Comparison of ENCODE assay signal across 9 mouse cellular contexts in genomic region chr12:99220333-99220732, GRCm38 (mm10).
DNase-seq lines count a peak whose midpoint lies in the region; ATAC-seq lines count a peak whose summit lies in the region.
"Had no signal": no experiment of that assay in that cellular context is flagged by ENCODE, and none has a peak within 500 bp of the region (broad histone marks: within the 10 kb centered on the region; RNA-seq: fewer than 3 reads in every experiment).

No protein-coding gene starts in this region.

- peak overlapping the region; percentile 25 for H3K4me2 ChIP-seq in forebrain, embryonic 16.5 days (ENCODE audit: low read length)
- no peak overlapping the region for H3K4me2 ChIP-seq in limb, embryonic 11.5 days (ENCODE audit: low read depth, severe bottlenecking)
- no peak overlapping the region for H3K4me2 ChIP-seq in heart, embryonic 11.5 days
- H3K4me2 ChIP-seq: embryonic facial prominence, embryonic 15.5 days had no signal

- no peak overlapping the region for H3K9ac ChIP-seq in forebrain, embryonic 16.5 days (replicated peaks; ENCODE audit: low read depth, low read length)
- H3K9ac ChIP-seq in limb, embryonic 11.5 days (ENCODE audit: low read length), result no peak overlapping the region
- no peak overlapping the region for H3K9ac ChIP-seq in heart, embryonic 11.5 days (ENCODE audit: low read depth, low read length)
- H3K9ac ChIP-seq: embryonic facial prominence, embryonic 15.5 days had no signal

- H3K27ac ChIP-seq in forebrain, embryonic 16.5 days (ENCODE audit: low read length), result no peak overlapping the region
- no peak overlapping the region for H3K27ac ChIP-seq in limb, embryonic 11.5 days (replicated peaks; ENCODE audit: low read depth, low read length)
- no peak overlapping the region for H3K27ac ChIP-seq in heart, embryonic 11.5 days (ENCODE audit: low read depth, low read length)
- H3K27ac ChIP-seq: embryonic facial prominence, embryonic 15.5 days had no signal

- WGBS in forebrain, embryonic 16.5 days, result 2% methylated on average over 8 of the region's 8 CpGs
- WGBS in limb, embryonic 11.5 days, result 26% methylated on average over 8 of the region's 8 CpGs
- 72% methylated on average over 8 of the region's 8 CpGs for WGBS in heart, embryonic 11.5 days (ENCODE audit: insufficient replicate concordance)

- peak; percentile 67 for ATAC-seq in forebrain, embryonic 16.5 days
- ATAC-seq in limb, embryonic 11.5 days (ENCODE audit: insufficient number of reproducible peaks, low FRiP score, low TSS enrichment, low read depth), result no peak
- no peak for ATAC-seq in heart, embryonic 11.5 days (replicated peaks; ENCODE audit: insufficient number of reproducible peaks, low FRiP score, low TSS enrichment)

- H3K4me3 ChIP-seq in forebrain, embryonic 16.5 days (replicated peaks; ENCODE audit: low read length), result no peak overlapping the region
- H3K4me3 ChIP-seq in limb, embryonic 11.5 days (ENCODE audit: low read depth, low read length), result no peak overlapping the region
- no peak overlapping the region for H3K4me3 ChIP-seq in heart, embryonic 11.5 days (ENCODE audit: low read depth, low read length)
- H3K4me3 ChIP-seq: embryonic facial prominence, embryonic 15.5 days had no signal

- peak; percentile 69 for DNase-seq in layer of hippocampus, adult 11-12 months (ENCODE audit: low spot score)
- no peak for DNase-seq in layer of hippocampus, postnatal 25 days (ENCODE audit: extremely low spot score in 1 of 2, low spot score in 1 of 2)
- DNase-seq in limb, embryonic 11.5 days (ENCODE audit: low spot score), result peak; percentile 66
- peak; percentile 29 to 45 for DNase-seq in right cerebral cortex, postnatal 36 days (ENCODE audit: low spot score in 2 of 2)
- no peak for DNase-seq in kidney, adult 9 months
- no peak for DNase-seq in spleen, adult 12 weeks (ENCODE audit: low spot score)

- peaks cover 62% of the 10 kb centered on the region for H3K4me1 ChIP-seq in forebrain, embryonic 16.5 days (replicated peaks; ENCODE audit: control insufficient read depth, insufficient read depth, low read length)
- H3K4me1 ChIP-seq in limb, embryonic 11.5 days (ENCODE audit: control insufficient read depth, insufficient read depth, low read length), result peaks cover 21% of the 10 kb centered on the region
- H3K4me1 ChIP-seq in heart, embryonic 11.5 days (ENCODE audit: control insufficient read depth, insufficient read depth, low read length), result peaks cover 43% of the 10 kb centered on the region

- H3K27me3 ChIP-seq in forebrain, embryonic 16.5 days (replicated peaks; ENCODE audit: control insufficient read depth, insufficient read depth, low read length), result no peaks in the 10 kb centered on the region
- H3K27me3 ChIP-seq in limb, embryonic 11.5 days (ENCODE audit: control insufficient read depth, insufficient read depth, low read length), result no peaks in the 10 kb centered on the region
- H3K27me3 ChIP-seq in heart, embryonic 11.5 days (ENCODE audit: control insufficient read depth, insufficient read depth, low read length), result no peaks in the 10 kb centered on the region
- H3K27me3 ChIP-seq: embryonic facial prominence, embryonic 15.5 days had no signal

- no peaks in the 10 kb centered on the region for H3K36me3 ChIP-seq in forebrain, embryonic 16.5 days (ENCODE audit: control insufficient read depth, insufficient read depth)
- H3K36me3 ChIP-seq in limb, embryonic 11.5 days (ENCODE audit: control insufficient read depth, insufficient read depth, low read length), result no peaks in the 10 kb centered on the region
- no peaks in the 10 kb centered on the region for H3K36me3 ChIP-seq in heart, embryonic 11.5 days (ENCODE audit: control insufficient read depth, insufficient read depth, low read length)
- H3K36me3 ChIP-seq: embryonic facial prominence, embryonic 15.5 days had no signal

- no peaks in the 10 kb centered on the region for H3K9me3 ChIP-seq in forebrain, embryonic 16.5 days (ENCODE audit: control insufficient read depth, low read length)
- H3K9me3 ChIP-seq in limb, embryonic 11.5 days (ENCODE audit: control insufficient read depth, low read length), result no peaks in the 10 kb centered on the region
- H3K9me3 ChIP-seq in heart, embryonic 11.5 days (replicated peaks; ENCODE audit: control insufficient read depth, low read length), result no peaks in the 10 kb centered on the region
- H3K9me3 ChIP-seq: embryonic facial prominence, embryonic 15.5 days had no signal

Comparison
In these comparisons a context has a peak if more than half of its experiments do, and no peak if none do; other contexts are left out.
1. DNase-seq: peak in layer of hippocampus, adult 11-12 months (single experiment), limb, embryonic 11.5 days (single experiment) and right cerebral cortex, postnatal 36 days (2 of 2); none in layer of hippocampus, postnatal 25 days (0 of 2), kidney, adult 9 months (single experiment) and spleen, adult 12 weeks (single experiment).